Mouse (Mus musculus): Measurements from ENCODE around the gene Cavin3.

DNA sequence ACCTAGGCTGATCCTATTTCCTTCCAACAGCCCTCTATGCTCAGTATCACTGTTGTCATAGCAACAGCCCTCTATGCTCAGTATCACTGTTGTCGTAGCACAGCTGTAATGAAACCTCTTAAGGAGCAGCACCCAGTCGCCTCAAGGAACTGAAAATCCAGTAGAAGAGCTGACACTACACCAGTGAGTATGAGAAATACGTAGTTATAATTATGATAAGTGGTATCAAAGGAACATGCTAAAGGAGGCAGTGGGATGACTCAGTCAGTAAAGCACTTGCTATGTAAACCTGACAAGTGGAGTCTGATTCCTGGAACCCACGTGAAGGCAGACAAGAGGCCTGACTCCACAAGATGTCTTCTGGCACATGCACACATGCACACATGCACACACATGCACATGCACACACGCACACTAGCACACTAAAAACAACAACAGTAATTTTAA, 31.8 kb upstream of the Cavin3 start:
- TF ChIP-seq TAL1 (conservative IDR thresholded peaks at IDR 0.05; ENCODE audit: low read depth, low read length), result no peak
- TF ChIP-seq CTCF (IDR thresholded peaks at IDR 0.05; ENCODE audit: low read depth, low read length), result no peak
- no peak for TF ChIP-seq GATA1 (IDR thresholded peaks at IDR 0.05; ENCODE audit: borderline replicate concordance, low read length)

Measured in G1E (cell line).